Mouse (Mus musculus): ENCODE results near the gene Olfr94. TPM values are rescaled to one million over a fixed set of nuclear protein-coding genes. Genes with fewer than 3 reads are reported as not detected.

The Olfr94 gene
- polyA plus RNA-seq, 1 experiment: not detected

- TF ChIP-seq GATA1 (IDR thresholded peaks at IDR 0.05; ENCODE audit: low read length): no peak
These were observed 7.8 kb downstream of the Olfr94 start for GRCm38 (mm10) chr17:37193032-37193431.

GRCm38 (mm10) chr17:37190711-37191110, 10.1 kb downstream of the Olfr94 start:
- TF ChIP-seq GATA1 (IDR thresholded peaks at IDR 0.05; ENCODE audit: low read length): no peak

GRCm38 (mm10) chr17:37185474-37185873, 15.3 kb downstream of the Olfr94 start:
- no peak for TF ChIP-seq GATA1 (IDR thresholded peaks at IDR 0.05; ENCODE audit: low read length)

GRCm38 (mm10) chr17:37161394-37161793, 39.4 kb downstream of the Olfr94 start, which contains the start of gene Olfr93:
Gene Olfr93, minus strand, starts transcription at chr17:37161494.
- TF ChIP-seq GATA1 (IDR thresholded peaks at IDR 0.05; ENCODE audit: low read length): no peak

Other genes starting within 250 kb of the Olfr94 start
- 252 and 445 TPM in 2 replicates for gene Ppp1r11, start 249.3 kb downstream of the Olfr94 start, polyA plus RNA-seq (2012)
- gene Znrd1, start 242.4 kb downstream of the Olfr94 start, polyA plus RNA-seq (2012): 3.8 and 5.8 TPM in 2 replicates
- 0.26 and 0.56 TPM in 2 replicates for gene Znrd1as, start 242.4 kb downstream of the Olfr94 start, polyA plus RNA-seq (2012)
- not detected in 2 replicates for gene 2410137M14Rik, start 219.8 kb downstream of the Olfr94 start, polyA plus RNA-seq (2012)
- not detected in 2 replicates for gene H2-M5, start 211.5 kb downstream of the Olfr94 start, polyA plus RNA-seq (2012)
- not detected in 2 replicates for gene Zfp57, start 199.8 kb downstream of the Olfr94 start, polyA plus RNA-seq (2012)
- not detected in 2 replicates for gene Mog, start 177.6 kb downstream of the Olfr94 start, polyA plus RNA-seq (2012)
- 20.1 and 23.9 TPM in 2 replicates for gene Gabbr1, start 155.0 kb downstream of the Olfr94 start, polyA plus RNA-seq (2012)
- gene Olfr90, start 112.5 kb downstream of the Olfr94 start, polyA plus RNA-seq (2012): not detected in 2 replicates
- not detected in 2 replicates for gene Olfr91, start 102.7 kb downstream of the Olfr94 start, polyA plus RNA-seq (2012)
- not detected in 2 replicates for gene Olfr92, start 80.9 kb downstream of the Olfr94 start, polyA plus RNA-seq (2012)
- not detected in 2 replicates for gene Olfr93, start 39.5 kb downstream of the Olfr94 start, polyA plus RNA-seq (2012)
- not detected in 2 replicates for gene Ubd, start 7.1 kb downstream of the Olfr94 start, polyA plus RNA-seq (2012)
- gene Olfr95, start 12.1 kb upstream of the Olfr94 start, polyA plus RNA-seq (2012): not detected in 2 replicates
- gene Olfr96, start 19.2 kb upstream of the Olfr94 start, polyA plus RNA-seq (2012): not detected in 2 replicates
- not detected in 2 replicates for gene Olfr97, start 36.3 kb upstream of the Olfr94 start, polyA plus RNA-seq (2012)
- gene Olfr98, start 62.8 kb upstream of the Olfr94 start, polyA plus RNA-seq (2012): not detected in 2 replicates
- not detected in 2 replicates for gene H2-M3, start 69.2 kb upstream of the Olfr94 start, polyA plus RNA-seq (2012)
- not detected in 2 replicates for gene Olfr99, start 82.5 kb upstream of the Olfr94 start, polyA plus RNA-seq (2012)
- gene Olfr101, start 103.3 kb upstream of the Olfr94 start, polyA plus RNA-seq (2012): not detected in 2 replicates
- gene Olfr102, start 116.1 kb upstream of the Olfr94 start, polyA plus RNA-seq (2012): not detected in 2 replicates
- gene Olfr103, start 138.7 kb upstream of the Olfr94 start, polyA plus RNA-seq (2012): not detected in 2 replicates
- gene Olfr104-ps, start 158.6 kb upstream of the Olfr94 start, polyA plus RNA-seq (2012): not detected in 2 replicates
- not detected in 2 replicates for gene Olfr105-ps, start 178.0 kb upstream of the Olfr94 start, polyA plus RNA-seq (2012)
- not detected in 2 replicates for gene Olfr106-ps, start 189.4 kb upstream of the Olfr94 start, polyA plus RNA-seq (2012)
- not detected in 2 replicates for gene Olfr107, start 198.2 kb upstream of the Olfr94 start, polyA plus RNA-seq (2012)
- not detected in 2 replicates for gene Olfr108, start 244.5 kb upstream of the Olfr94 start, polyA plus RNA-seq (2012)